Mouse (Mus musculus): Measurements from ENCODE around the gene Fxyd3.

DNA sequence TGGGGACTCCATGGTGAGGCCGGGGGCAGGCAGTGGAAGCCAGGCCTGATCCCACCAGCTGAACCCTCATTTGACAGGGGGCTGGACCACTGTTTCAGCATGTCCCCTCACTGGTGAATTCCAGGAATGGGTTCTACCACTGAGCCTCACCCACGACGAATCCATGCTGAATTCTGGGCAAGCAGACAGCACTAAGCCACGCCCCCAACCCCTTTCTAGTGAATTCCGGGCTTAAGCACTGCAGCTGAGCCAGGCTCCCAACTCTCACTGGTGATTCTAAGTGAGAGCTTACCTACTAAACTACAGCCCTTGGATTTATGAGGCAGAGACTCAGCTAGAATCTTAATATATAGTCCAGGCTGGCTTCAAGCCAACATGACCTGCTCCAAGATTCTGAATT, 8.7 kb downstream of the Fxyd3 start:
- TF ChIP-seq CTCF (IDR thresholded peaks at IDR 0.05 in 2 of 3, conservative IDR thresholded peaks at IDR 0.05 in 1 of 3; ENCODE audit: control insufficient read depth in 1 of 3, insufficient read depth in 1 of 3, low read depth in 2 of 3, low read length in 3 of 3, poor library complexity in 1 of 3, severe bottlenecking in 1 of 3) (no peak), EP300 (IDR thresholded peaks at IDR 0.05; ENCODE audit: low read depth in 1 of 2, low read length in 2 of 2) (no peak), TAL1 (IDR thresholded peaks at IDR 0.05; ENCODE audit: low read length) (no peak)

All from MEL (cell line).